Mouse (Mus musculus) embryonic facial prominence, embryonic 10.5 days (tissue): ENCODE data around the gene Atp5d. TPM values are rescaled to one million over a fixed set of nuclear protein-coding genes. Genes with fewer than 3 reads are reported as not detected.

Experiments used
- DNase-seq: peaks from one replicate; pipeline ENCODE4 v3.0.0-alpha.2; 2017; ENCODE audit warnings: low spot score
- H3K27ac ChIP-seq: fragments of 300-500 bp; sonication (generic); replicated peaks from 2 replicates; pipeline ENCODE4 v1.5.1; 2016; ENCODE audit warnings: mild to moderate bottlenecking
- H3K27me3 ChIP-seq: fragments of 300-500 bp; sonication (generic); replicated peaks from 2 replicates; pipeline ENCODE4 v1.6.1; 2016; ENCODE audit warnings: low read depth, mild to moderate bottlenecking; ENCODE audit not compliant: poor library complexity, severe bottlenecking
- H3K36me3 ChIP-seq: fragments of 300-500 bp; sonication (generic); replicated peaks from 2 replicates; pipeline ENCODE4 v1.6.1; 2016; ENCODE audit warnings: mild to moderate bottlenecking, moderate library complexity
- H3K4me1 ChIP-seq: fragments of 300-500 bp; sonication (generic); 2 replicates; pipeline ENCODE4 v1.6.1; 2016
- H3K4me3 ChIP-seq: fragments of 300-500 bp; sonication (generic); 2 replicates; pipeline ENCODE4 v1.5.1; 2016; ENCODE audit warnings: mild to moderate bottlenecking, moderate library complexity
- H3K9me3 ChIP-seq: fragments of 300-500 bp; sonication (generic); 2 replicates; pipeline ENCODE4 v1.6.1; 2016; ENCODE audit warnings: mild to moderate bottlenecking
- WGBS: fragments of 180-500 bp; shearing (Covaris S2); methylation state at CpG from one replicate; pipeline ENCODE4 v1.1.7; 2016; 5-methylcytosine and 5-hydroxymethylcytosine counted together
- polyA plus RNA-seq: library from polyadenylated mRNA; unstranded; fragments of >200 nt; fragmentation: Nextera tagmentation; extraction: Ambion mirVana; gene quantifications from 2 replicates; pipeline ENCODE4 v1.2.1, GENCODE M21; 2016

Atp5d gene
- polyA plus RNA-seq, 1 experiment from 2014 or later, result 493 TPM

- Histone ChIP-seq H3K27ac (no peak overlapping the region), H3K27me3 (no peaks in the 10 kb centered on the region), H3K4me1 (peaks cover 43% of the 10 kb centered on the region), H3K4me3 (no peak overlapping the region), H3K36me3 (no peaks in the 10 kb centered on the region), H3K9me3 (no peaks in the 10 kb centered on the region)
- DNase-seq, result no peak
- WGBS, result 79% methylated on average over 3 of the region's 3 CpGs
Measured at GRCm38 (mm10) chr10:80104181-80104580, 34.3 kb upstream of the Atp5d start.

- Histone ChIP-seq H3K4me3 (no peak within 1 kb of the TSS), H3K27ac (peak within 1 kb of the TSS; percentile 27), H3K27me3 (no peaks in the 10 kb centered on the region), H3K4me1 (peaks cover 32% of the 10 kb centered on the region), H3K9me3 (no peaks in the 10 kb centered on the region), H3K36me3 (no peaks in the 10 kb centered on the region)
- WGBS, result 66% methylated on average over 5 of the region's 5 CpGs
- no peak for DNase-seq
Measured at GRCm38 (mm10) chr10:80105460-80105859, 33.0 kb upstream of the Atp5d start, which contains the start of gene Sbno2. Gene Sbno2 (minus strand): TSS chr10:80105571.

- Histone ChIP-seq H3K4me3 (no peak overlapping the region), H3K27ac (peak overlapping the region; percentile 27)
- WGBS, result 67% methylated on average over 5 of the region's 5 CpGs
Measured at GRCm38 (mm10) chr10:80105926-80106325, 32.5 kb upstream of the Atp5d start.

GRCm38 (mm10) chr10:80107678-80108077, 30.8 kb upstream of the Atp5d start:
- Histone ChIP-seq H3K36me3 (no peaks in the 10 kb centered on the region), H3K9me3 (no peaks in the 10 kb centered on the region), H3K27me3 (no peaks in the 10 kb centered on the region), H3K4me1 (peaks cover 12% of the 10 kb centered on the region), H3K4me3 (no peak overlapping the region), H3K27ac (no peak overlapping the region)
- 62% methylated on average over 6 of the region's 6 CpGs for whole genome bisulfite sequencing
- DNase-seq, result no peak

More at GRCm38 (mm10) chr10:80105926-80106325, 32.5 kb upstream of the Atp5d start:
- no peaks in the 10 kb centered on the region for H3K27me3 ChIP-seq
- no peaks in the 10 kb centered on the region for H3K36me3 ChIP-seq
- H3K4me1 ChIP-seq, result peaks cover 27% of the 10 kb centered on the region
- H3K9me3 ChIP-seq, result no peaks in the 10 kb centered on the region
- no peak for DNase-seq

- Histone ChIP-seq H3K4me3 (peak overlapping the region; percentile 91), H3K36me3 (peaks cover 26% of the 10 kb centered on the region), H3K4me1 (peaks cover 42% of the 10 kb centered on the region), H3K27me3 (no peaks in the 10 kb centered on the region), H3K9me3 (no peaks in the 10 kb centered on the region), H3K27ac (peak overlapping the region; percentile 93)
- 2% methylated on average over 27 of the region's 27 CpGs for WGBS
- DNase-seq, result peak; percentile 94
Measured at GRCm38 (mm10) chr10:80114341-80115284, 23.8 kb upstream of the Atp5d start.

- Histone ChIP-seq H3K36me3 (peaks cover 34% of the 10 kb centered on the region), H3K4me3 (peak within 1 kb of the TSS; percentile 91), H3K27ac (peak within 1 kb of the TSS; percentile 93), H3K9me3 (no peaks in the 10 kb centered on the region), H3K4me1 (peaks cover 46% of the 10 kb centered on the region), H3K27me3 (no peaks in the 10 kb centered on the region)
- under 1% methylated on average over 70 of the region's 70 CpGs for WGBS
- peak; percentile 99 for DNase-seq
Measured at GRCm38 (mm10) chr10:80115290-80115943, 23.0 kb upstream of the Atp5d start, which contains the start of gene Stk11. Gene Stk11 (plus strand): TSS chr10:80115803.

- Histone ChIP-seq H3K4me1 (peaks cover 46% of the 10 kb centered on the region), H3K9me3 (no peaks in the 10 kb centered on the region), H3K4me3 (peak overlapping the region; percentile 91), H3K27me3 (no peaks in the 10 kb centered on the region), H3K27ac (peak overlapping the region; percentile 93), H3K36me3 (peaks cover 40% of the 10 kb centered on the region)
- no peak for DNase-seq
- WGBS, result under 1% methylated on average over 63 of the region's 63 CpGs
Measured at GRCm38 (mm10) chr10:80115944-80116335, 22.5 kb upstream of the Atp5d start.

GRCm38 (mm10) chr10:80116563-80116926, 21.9 kb upstream of the Atp5d start:
- peaks cover 46% of the 10 kb centered on the region for H3K4me1 ChIP-seq
- DNase-seq, result peak; percentile 46
- no peaks in the 10 kb centered on the region for H3K27me3 ChIP-seq
- under 1% methylated on average over 27 of the region's 27 CpGs for WGBS
- H3K27ac ChIP-seq, result peak overlapping the region; percentile 93
- peak overlapping the region; percentile 91 for H3K4me3 ChIP-seq
- H3K9me3 ChIP-seq, result no peaks in the 10 kb centered on the region
- peaks cover 46% of the 10 kb centered on the region for H3K36me3 ChIP-seq

- peak; percentile 50 for DNase-seq
Measured at GRCm38 (mm10) chr10:80116927-80117691, 21.3 kb upstream of the Atp5d start.

GRCm38 (mm10) chr10:80117736-80118135, 20.7 kb upstream of the Atp5d start:
- WGBS, result 60% methylated on average over 1 of the region's 1 CpGs
- H3K4me3 ChIP-seq, result peak overlapping the region; percentile 91
- H3K36me3 ChIP-seq, result peaks cover 58% of the 10 kb centered on the region
- no peaks in the 10 kb centered on the region for H3K27me3 ChIP-seq
- H3K9me3 ChIP-seq, result no peaks in the 10 kb centered on the region
- DNase-seq, result no peak
- 0 out of 2 replicates have a peak overlapping the region, but pooled peaks have one; percentile 93 for H3K27ac ChIP-seq
- H3K4me1 ChIP-seq, result peaks cover 46% of the 10 kb centered on the region

More at GRCm38 (mm10) chr10:80116927-80117691, 21.3 kb upstream of the Atp5d start:
- H3K27me3 ChIP-seq, result no peaks in the 10 kb centered on the region
- H3K9me3 ChIP-seq, result no peaks in the 10 kb centered on the region
- H3K4me1 ChIP-seq, result peaks cover 46% of the 10 kb centered on the region
- WGBS, result 5% methylated on average over 30 of the region's 30 CpGs
- peaks cover 51% of the 10 kb centered on the region for H3K36me3 ChIP-seq
- peak overlapping the region; percentile 91 for H3K4me3 ChIP-seq
- peak overlapping the region; percentile 93 for H3K27ac ChIP-seq

- Histone ChIP-seq H3K36me3 (peaks cover 66% of the 10 kb centered on the region), H3K4me3 (peak overlapping the region; percentile 91)
Measured at GRCm38 (mm10) chr10:80118552-80118951, 19.9 kb upstream of the Atp5d start.

GRCm38 (mm10) chr10:80120146-80120545, 18.3 kb upstream of the Atp5d start:
- H3K27me3 ChIP-seq, result no peaks in the 10 kb centered on the region
- peaks cover 35% of the 10 kb centered on the region for H3K4me1 ChIP-seq
- 92% methylated on average over 2 of the region's 2 CpGs for WGBS
- peak overlapping the region; percentile 19; the same call in 1 of the 2 replicates for H3K4me3 ChIP-seq
- H3K27ac ChIP-seq, result no peak overlapping the region
- DNase-seq, result no peak
- H3K9me3 ChIP-seq, result no peaks in the 10 kb centered on the region
- H3K36me3 ChIP-seq, result peaks cover 82% of the 10 kb centered on the region

More at GRCm38 (mm10) chr10:80118552-80118951, 19.9 kb upstream of the Atp5d start:
- no peak for DNase-seq
- Histone ChIP-seq H3K27me3 (no peaks in the 10 kb centered on the region), H3K27ac (no peak overlapping the region), H3K9me3 (no peaks in the 10 kb centered on the region), H3K4me1 (peaks cover 46% of the 10 kb centered on the region)
- 81% methylated on average over 6 of the region's 6 CpGs for WGBS
